Mouse (Mus musculus) myocyte (in vitro differentiated cells): ENCODE results near the gene Rnaseh2c. TPM values are rescaled to one million over a fixed set of nuclear protein-coding genes. Genes with fewer than 3 reads are reported as not detected.

Source experiments
- H3K27me3 ChIP-seq: one replicate; pipeline ENCODE4 v1.6.1; 2011; ENCODE audit not compliant: control insufficient read depth, insufficient read depth, insufficient read length
- H3K36me3 ChIP-seq: one replicate; pipeline ENCODE4 v1.6.1; 2011; ENCODE audit not compliant: control insufficient read depth, insufficient read depth
- H3K4me2 ChIP-seq: one replicate; pipeline ENCODE4 v1.6.1; 2011; ENCODE audit warnings: low read depth, control low read depth
- H3K4me3 ChIP-seq: one replicate; pipeline ENCODE4 v1.5.1; 2011; ENCODE audit warnings: mild to moderate bottlenecking, control low read depth, moderate library complexity
- H3K79me2 ChIP-seq: one replicate; pipeline ENCODE4 v1.6.1; 2011; ENCODE audit not compliant: control insufficient read depth, insufficient read depth
- H3ac ChIP-seq: one replicate; pipeline ENCODE4 v1.6.1; 2011; ENCODE audit not compliant: control insufficient read depth, insufficient read length
- CEBPB ChIP-seq: IDR thresholded peaks from 2 replicates; pipeline ENCODE4 v1.6.1; 2011; ENCODE audit warnings: mild to moderate bottlenecking, moderate library complexity; ENCODE audit not compliant: poor library complexity, insufficient read depth, severe bottlenecking
- E2F4 ChIP-seq: IDR thresholded peaks from one replicate; pipeline ENCODE4 v1.6.1; 2011; ENCODE audit warnings: mild to moderate bottlenecking, control low read depth, moderate library complexity; ENCODE audit not compliant: insufficient read depth
- MAX ChIP-seq: IDR thresholded peaks from one replicate; pipeline ENCODE4 v1.6.1; 2011; ENCODE audit warnings: low read depth, mild to moderate bottlenecking, control low read depth
- MYOD1 ChIP-seq, 3 experiments: IDR thresholded peaks; one replicate each; pipeline ENCODE4 v1.6.1; 2011; ENCODE audit warnings: control low read depth in 2 of 3, low read depth in 2 of 3, mild to moderate bottlenecking in 2 of 3, moderate library complexity in 1 of 3; ENCODE audit not compliant: insufficient read length in 2 of 3, control insufficient read depth in 1 of 3
- MYOG ChIP-seq, 3 experiments: IDR thresholded peaks; one replicate each; pipeline ENCODE4 v1.6.1; 2011; ENCODE audit warnings: control low read depth in 2 of 3, low read depth in 2 of 3, mild to moderate bottlenecking in 2 of 3; ENCODE audit not compliant: insufficient read length in 2 of 3, control insufficient read depth in 1 of 3, insufficient read depth in 1 of 3
- POLR2A ChIP-seq: IDR thresholded peaks from one replicate; pipeline ENCODE4 v1.6.1; 2011; ENCODE audit warnings: low read depth, mild to moderate bottlenecking, control low read depth, moderate library complexity; ENCODE audit not compliant: insufficient read length
- POLR2AphosphoS2 ChIP-seq: IDR thresholded peaks from one replicate; pipeline ENCODE4 v1.6.1; 2011; ENCODE audit warnings: low read depth, control low read depth; ENCODE audit not compliant: insufficient read length
- REST ChIP-seq: IDR thresholded peaks from one replicate; pipeline ENCODE4 v1.6.1; 2011; ENCODE audit warnings: mild to moderate bottlenecking, control low read depth, moderate library complexity; ENCODE audit not compliant: insufficient read depth, insufficient read length
- SRF ChIP-seq: IDR thresholded peaks from one replicate; pipeline ENCODE4 v1.6.1; 2011; ENCODE audit warnings: low read depth; ENCODE audit not compliant: control insufficient read depth, insufficient read length
- TCF12 ChIP-seq: IDR thresholded peaks from one replicate; pipeline ENCODE4 v1.6.1; 2011; ENCODE audit warnings: mild to moderate bottlenecking, control low read depth; ENCODE audit not compliant: poor library complexity, insufficient read depth, severe bottlenecking
- TCF3 ChIP-seq: IDR thresholded peaks from one replicate; pipeline ENCODE4 v1.6.1; 2011; ENCODE audit warnings: low read depth, control low read depth; ENCODE audit not compliant: insufficient read length
- USF1 ChIP-seq: IDR thresholded peaks from one replicate; pipeline ENCODE4 v1.6.1; 2011; ENCODE audit warnings: low read depth, mild to moderate bottlenecking, control low read depth, moderate library complexity
- polyA plus RNA-seq: library from polyadenylated mRNA; unstranded; fragments of >200 nt; fragmentation: generic; extraction: Trizol; gene quantifications from one replicate; pipeline ENCODE4 v1.2.1, GENCODE M21; 2012; ENCODE audit warnings: missing spikeins

Rnaseh2c gene
- polyA plus RNA-seq, 1 experiment: 31.9 TPM

- H3K27me3 ChIP-seq: no peaks in the 10 kb centered on the region
- no peak overlapping the region for H3K4me2 ChIP-seq
- TF ChIP-seq POLR2A: no peak
- no peak for TF ChIP-seq MYOG (IDR thresholded peaks at IDR 0.05; ENCODE audit: control insufficient read depth in 1 of 3, insufficient read depth in 1 of 3, insufficient read length in 2 of 3, low read depth in 2 of 3)
- no peak for TF ChIP-seq USF1
- no peak for TF ChIP-seq TCF12
- TF ChIP-seq MAX: no peak
- TF ChIP-seq SRF: no peak
- no peak for TF ChIP-seq POLR2AphosphoS2
- no peak for TF ChIP-seq TCF3
- no peak for TF ChIP-seq REST
- no peak for TF ChIP-seq E2F4
- no peak for TF ChIP-seq MYOD1 (IDR thresholded peaks at IDR 0.05; ENCODE audit: control insufficient read depth in 1 of 3, insufficient read length in 2 of 3, low read depth in 2 of 3)
- no peak for TF ChIP-seq CEBPB
- no peaks in the 10 kb centered on the region for H3K79me2 ChIP-seq
- no peak overlapping the region for H3ac ChIP-seq
- peaks cover 43% of the 10 kb centered on the region for H3K36me3 ChIP-seq
- no peak overlapping the region for H3K4me3 ChIP-seq
These were observed 43.6 kb downstream of the Rnaseh2c start for GRCm38 (mm10) chr19:5645280-5645679.

GRCm38 (mm10) chr19:5646731-5647330 is 45.2 kb downstream of the Rnaseh2c start:
- TF ChIP-seq MYOG (IDR thresholded peaks at IDR 0.05; ENCODE audit: control insufficient read depth in 1 of 3, insufficient read depth in 1 of 3, insufficient read length in 2 of 3, low read depth in 2 of 3) (no peak), SRF (no peak), REST (no peak), TCF3 (no peak)
- peaks cover 41% of the 10 kb centered on the region for H3K36me3 ChIP-seq
- H3K27me3 ChIP-seq: no peaks in the 10 kb centered on the region
- H3ac ChIP-seq: no peak overlapping the region
- H3K79me2 ChIP-seq: no peaks in the 10 kb centered on the region
- H3K4me3 ChIP-seq: no peak overlapping the region
- no peak overlapping the region for H3K4me2 ChIP-seq

GRCm38 (mm10) chr19:5647791-5648190 is 46.1 kb downstream of the Rnaseh2c start:
- TF ChIP-seq TCF12 (no peak), MYOD1 (IDR thresholded peaks at IDR 0.05; ENCODE audit: control insufficient read depth in 1 of 3, insufficient read length in 2 of 3, low read depth in 2 of 3) (no peak)
- H3K4me2 ChIP-seq: no peak overlapping the region
- H3K36me3 ChIP-seq: peaks cover 31% of the 10 kb centered on the region
- H3K4me3 ChIP-seq: no peak overlapping the region
- H3K27me3 ChIP-seq: no peaks in the 10 kb centered on the region
- H3ac ChIP-seq: no peak overlapping the region
- no peaks in the 10 kb centered on the region for H3K79me2 ChIP-seq

- Histone ChIP-seq H3K79me2 (no peaks in the 10 kb centered on the region), H3K36me3 (peaks cover 24% of the 10 kb centered on the region), H3K4me3 (peak overlapping the region; percentile 8), H3K27me3 (no peaks in the 10 kb centered on the region), H3K4me2 (peak overlapping the region; percentile 87), H3ac (no peak overlapping the region)
- peak; percentile 58 for TF ChIP-seq CEBPB
- no peak for TF ChIP-seq USF1
- no peak for TF ChIP-seq TCF3
- peak; percentile 67 for TF ChIP-seq SRF
- TF ChIP-seq REST: no peak
- no peak for TF ChIP-seq MYOG (IDR thresholded peaks at IDR 0.05; ENCODE audit: control insufficient read depth in 1 of 3, insufficient read depth in 1 of 3, insufficient read length in 2 of 3, low read depth in 2 of 3)
- TF ChIP-seq MAX: no peak
- no peak for TF ChIP-seq MYOD1 (IDR thresholded peaks at IDR 0.05; ENCODE audit: control insufficient read depth in 1 of 3, insufficient read length in 2 of 3, low read depth in 2 of 3)
- peak; percentile 87 for TF ChIP-seq POLR2AphosphoS2
- TF ChIP-seq TCF12: no peak
- TF ChIP-seq E2F4: no peak
- TF ChIP-seq POLR2A: peak; percentile 55
These were observed 47.0 kb downstream of the Rnaseh2c start for GRCm38 (mm10) chr19:5648401-5649297.

- Histone ChIP-seq H3K79me2 (no peaks in the 10 kb centered on the region), H3K27me3 (no peaks in the 10 kb centered on the region), H3K4me2 (peak overlapping the region; percentile 87), H3K4me3 (peak overlapping the region; percentile 8), H3K36me3 (peaks cover 18% of the 10 kb centered on the region), H3ac (no peak overlapping the region)
- TF ChIP-seq POLR2AphosphoS2 (peak; percentile 3), E2F4 (no peak), MYOD1 (IDR thresholded peaks at IDR 0.05; ENCODE audit: control insufficient read depth in 1 of 3, insufficient read length in 2 of 3, low read depth in 2 of 3) (peak in 1 of 3 experiments; percentile 3)
These were observed 47.6 kb downstream of the Rnaseh2c start for GRCm38 (mm10) chr19:5649298-5649741.
